Mouse (Mus musculus): ENCODE data around the gene Schip1.

The Schip1 gene

GRCm38 (mm10) chr3:68470061-68470460, 405.5 kb downstream of the Schip1 start:
- no peak for DNase-seq (ENCODE audit: low spot score in 2 of 2)

GRCm38 (mm10) chr3:68470622-68471021, 406.0 kb downstream of the Schip1 start:
- DNase-seq (ENCODE audit: low spot score in 2 of 2), result no peak

GRCm38 (mm10) chr3:68476336-68476735, 411.7 kb downstream of the Schip1 start:
- DNase-seq (ENCODE audit: low spot score in 2 of 2), result no peak

- DNase-seq (ENCODE audit: low spot score in 2 of 2), result no peak
Observed at GRCm38 (mm10) chr3:68477478-68477877, 412.9 kb downstream of the Schip1 start.

- no peak for DNase-seq (ENCODE audit: low spot score in 2 of 2)
Observed at GRCm38 (mm10) chr3:68479266-68479665, 414.7 kb downstream of the Schip1 start.

- no peak for DNase-seq (ENCODE audit: low spot score in 2 of 2)
Observed at GRCm38 (mm10) chr3:68483517-68483916, 418.9 kb downstream of the Schip1 start.

- DNase-seq (ENCODE audit: low spot score in 2 of 2), result no peak
Observed at GRCm38 (mm10) chr3:68484021-68484420, 419.4 kb downstream of the Schip1 start.

- no peak for DNase-seq (ENCODE audit: low spot score in 2 of 2)
Observed at GRCm38 (mm10) chr3:68484561-68484960, 420.0 kb downstream of the Schip1 start.

- DNase-seq (ENCODE audit: low spot score in 2 of 2), result no peak
Observed at GRCm38 (mm10) chr3:68487621-68488020, 423.0 kb downstream of the Schip1 start.

- DNase-seq (ENCODE audit: low spot score in 2 of 2), result no peak
Observed at GRCm38 (mm10) chr3:68488316-68488715, 423.7 kb downstream of the Schip1 start.

- no peak for DNase-seq (ENCODE audit: low spot score in 2 of 2)
Observed at GRCm38 (mm10) chr3:68491516-68491915, 426.9 kb downstream of the Schip1 start.

- DNase-seq (ENCODE audit: low spot score in 2 of 2), result no peak
Observed at GRCm38 (mm10) chr3:68492066-68492465, 427.5 kb downstream of the Schip1 start.

GRCm38 (mm10) chr3:68492513-68492912, 427.9 kb downstream of the Schip1 start:
- DNase-seq (ENCODE audit: low spot score in 2 of 2), result no peak

- DNase-seq (ENCODE audit: low spot score in 2 of 2), result no peak
Observed at GRCm38 (mm10) chr3:68493170-68493585, 428.6 kb downstream of the Schip1 start.

- peak; percentile 72 to 73 for DNase-seq (ENCODE audit: low spot score in 2 of 2)
Observed at GRCm38 (mm10) chr3:68493586-68494295, 429.1 kb downstream of the Schip1 start.

- no peak for DNase-seq (ENCODE audit: low spot score in 2 of 2)
Observed at GRCm38 (mm10) chr3:68494296-68495095, 429.9 kb downstream of the Schip1 start.

- peak; percentile 57 to 62 for DNase-seq (ENCODE audit: low spot score in 2 of 2)
Observed at GRCm38 (mm10) chr3:68495096-68495735, 430.6 kb downstream of the Schip1 start.

GRCm38 (mm10) chr3:68495736-68496242, 431.2 kb downstream of the Schip1 start:
- DNase-seq (ENCODE audit: low spot score in 2 of 2), result peak in 1 of 2 experiments; percentile 48

GRCm38 (mm10) chr3:68496513-68496912, 431.9 kb downstream of the Schip1 start:
- no peak for DNase-seq (ENCODE audit: low spot score in 2 of 2)

- DNase-seq (ENCODE audit: low spot score in 2 of 2), result no peak
Observed at GRCm38 (mm10) chr3:68499532-68500152, 435.0 kb downstream of the Schip1 start.

- DNase-seq (ENCODE audit: low spot score in 2 of 2), result no peak
Observed at GRCm38 (mm10) chr3:68504838-68505237, 440.2 kb downstream of the Schip1 start.
